Mouse (Mus musculus) MEL (cell line): ENCODE measurements around the gene Slc25a28. TPM values are rescaled to one million over a fixed set of nuclear protein-coding genes. Genes with fewer than 3 reads are reported as not detected.

Experiments
- DNase-seq: peaks from one replicate; pipeline ENCODE4 v3.0.0; 2011; ENCODE audit warnings: low read depth, low spot score
- H3K27ac ChIP-seq: 2 replicates; pipeline ENCODE4 v1.5.1; 2012; ENCODE audit warnings: low read depth, mild to moderate bottlenecking, control low read depth, low read length, moderate library complexity; ENCODE audit not compliant: control insufficient read depth
- H3K27me3 ChIP-seq, 2 experiments: fragments of 150-350 bp in 1 of 2; sonication (generic) in 1 of 2; 2 replicates each; pipeline ENCODE4 v1.6.1; 2012; ENCODE audit warnings: low read length in 2 of 2, mild to moderate bottlenecking in 2 of 2, improper control_type of control experiment in 1 of 2, moderate library complexity in 1 of 2; ENCODE audit not compliant: insufficient read depth in 2 of 2, control insufficient read depth in 1 of 2
- H3K36me3 ChIP-seq, 2 experiments: 2 replicates each; pipeline ENCODE4 v1.6.1; 2012 to 2014; ENCODE audit warnings: low read length in 2 of 2, improper control_type of control experiment in 1 of 2, inconsistent platforms in 1 of 2, mild to moderate bottlenecking in 1 of 2; ENCODE audit not compliant: insufficient read depth in 2 of 2, control insufficient read depth in 1 of 2
- H3K4me1 ChIP-seq, 2 experiments: fragments of 150-350 bp in 1 of 2; sonication (generic) in 1 of 2; 2 replicates each; pipeline ENCODE4 v1.6.1; 2012; ENCODE audit warnings: low read length in 2 of 2, improper control_type of control experiment in 1 of 2, mild to moderate bottlenecking in 1 of 2; ENCODE audit not compliant: insufficient read depth in 2 of 2, control insufficient read depth in 1 of 2
- H3K4me3 ChIP-seq, 2 experiments: fragments of 150-350 bp in 1 of 2; sonication (generic) in 1 of 2; 2 replicates each; pipeline ENCODE4 v1.5.1; 2012; ENCODE audit warnings: low read depth in 2 of 2, low read length in 2 of 2, mild to moderate bottlenecking in 2 of 2, moderate library complexity in 2 of 2, control low read depth in 1 of 2, improper control_type of control experiment in 1 of 2; ENCODE audit not compliant: control insufficient read depth in 1 of 2, insufficient read depth in 1 of 2
- H3K79me2 ChIP-seq: 2 replicates; pipeline ENCODE4 v1.6.1; 2012; ENCODE audit warnings: mild to moderate bottlenecking, low read length, moderate library complexity; ENCODE audit not compliant: control insufficient read depth, poor library complexity, insufficient read depth
- H3K9ac ChIP-seq: 2 replicates; pipeline ENCODE4 v1.6.1; 2012; ENCODE audit warnings: low read depth, mild to moderate bottlenecking, control low read depth, low read length, moderate library complexity; ENCODE audit not compliant: control insufficient read depth, poor library complexity, severe bottlenecking
- H3K9me3 ChIP-seq: fragments of 150-350 bp; sonication (generic); replicated peaks from 2 replicates; pipeline ENCODE4 v1.6.1; 2012; ENCODE audit warnings: mild to moderate bottlenecking, low read length, improper control_type of control experiment, moderate library complexity; ENCODE audit not compliant: insufficient read depth
- BHLHE40 ChIP-seq: IDR thresholded peaks from 2 replicates; pipeline ENCODE4 v1.6.1; 2012; ENCODE audit warnings: low read depth, mild to moderate bottlenecking, inconsistent platforms, low read length, improper control_type of control experiment, borderline replicate concordance
- CTCF ChIP-seq, 3 experiments: IDR thresholded peaks in 2 of 3; conservative IDR thresholded peaks in 1 of 3; 2 replicates each; pipeline ENCODE4 v1.5.1; 2011 to 2012; ENCODE audit warnings: low read length in 3 of 3, low read depth in 2 of 3, mild to moderate bottlenecking in 2 of 3, improper control_type of control experiment in 1 of 3, inconsistent platforms in 1 of 3, mixed read lengths in 1 of 3, moderate library complexity in 1 of 3; ENCODE audit not compliant: control insufficient read depth in 1 of 3, insufficient read depth in 1 of 3, poor library complexity in 1 of 3, severe bottlenecking in 1 of 3
- EP300 ChIP-seq, 2 experiments: IDR thresholded peaks; 2 replicates each; pipeline ENCODE4 v1.6.1; 2011; ENCODE audit warnings: improper control_type of control experiment in 2 of 2, low read length in 2 of 2, low read depth in 1 of 2, mild to moderate bottlenecking in 1 of 2
- GATA1 ChIP-seq: IDR thresholded peaks from 2 replicates; pipeline ENCODE4 v1.6.1; 2011; ENCODE audit warnings: low read depth, low read length, improper control_type of control experiment
- NELFE ChIP-seq: IDR thresholded peaks from 2 replicates; pipeline ENCODE4 v1.6.1; 2011; ENCODE audit warnings: low read depth, low read length, improper control_type of control experiment
- RAD21 ChIP-seq: IDR thresholded peaks from 2 replicates; pipeline ENCODE4 v1.6.1; 2011; ENCODE audit warnings: mild to moderate bottlenecking, low read depth, low read length, improper control_type of control experiment
- RCOR1 ChIP-seq: IDR thresholded peaks from 2 replicates; pipeline ENCODE4 v1.6.1; 2012; ENCODE audit warnings: low read depth, mild to moderate bottlenecking, inconsistent platforms, low read length, improper control_type of control experiment
- TAL1 ChIP-seq: IDR thresholded peaks from 2 replicates; pipeline ENCODE4 v1.6.1; 2012; ENCODE audit warnings: mild to moderate bottlenecking, inconsistent platforms, low read length, moderate library complexity, mixed read lengths
- TCF12 ChIP-seq: IDR thresholded peaks from 2 replicates; pipeline ENCODE4 v1.6.1; 2014; ENCODE audit warnings: low read depth, mild to moderate bottlenecking, inconsistent platforms, low read length, improper control_type of control experiment, moderate library complexity
- ZC3H11A ChIP-seq: IDR thresholded peaks from 2 replicates; pipeline ENCODE4 v1.6.1; 2012; ENCODE audit warnings: low read depth, mild to moderate bottlenecking, inconsistent platforms, low read length, improper control_type of control experiment
- ZKSCAN1 ChIP-seq: IDR thresholded peaks from 2 replicates; pipeline ENCODE4 v1.6.1; 2012; ENCODE audit warnings: low read depth, mild to moderate bottlenecking, inconsistent platforms, low read length, improper control_type of control experiment, moderate library complexity
- ZNF384 ChIP-seq: IDR thresholded peaks from 2 replicates; pipeline ENCODE4 v1.6.1; 2012; ENCODE audit warnings: low read depth, mild to moderate bottlenecking, inconsistent platforms, low read length, improper control_type of control experiment
- polyA plus RNA-seq, 2 experiments: library from polyadenylated mRNA; stranded (reverse) in 1 of 2; unstranded in 1 of 2; fragments of >175 nt in 1 of 2; fragments of >200 nt in 1 of 2; gene quantifications; 2 replicates each; pipeline versions ENCODE4 v1.2.1 to v1.2.4; 2012; ENCODE audit warnings: low replicate concordance in 2 of 2, low read depth in 1 of 2; ENCODE audit not compliant: insufficient read length in 2 of 2, insufficient read depth in 1 of 2, missing spikeins in 1 of 2
- total RNA-seq: library from RNA; depleted of rRNA; stranded (reverse); fragments of 300-350 nt; gene quantifications from 2 replicates; pipeline ENCODE4 v1.2.3, GENCODE M21; 2012

Gene Slc25a28
- total and polyA plus RNA-seq, 3 experiments, result 58.2 to 110 TPM; not detected in 1

- H3K36me3 ChIP-seq, result peaks cover 0 to 9% of the 10 kb centered on the region in 2 experiments; a peak in 2 of 4 replicates
- no peak overlapping the region for H3K9ac ChIP-seq
- TF ChIP-seq CTCF (IDR thresholded peaks at IDR 0.05 in 2 of 3, conservative IDR thresholded peaks at IDR 0.05 in 1 of 3; ENCODE audit: control insufficient read depth in 1 of 3, insufficient read depth in 1 of 3, low read depth in 2 of 3, low read length in 3 of 3, poor library complexity in 1 of 3, severe bottlenecking in 1 of 3) (peak in 2 of 3 experiments; percentile 11 to 26; a peak in 3 of 6 replicates), RAD21 (0 out of 2 replicates have a peak, but pooled peaks have one; percentile 1), ZNF384 (0 out of 2 replicates have a peak, but pooled peaks have one; percentile 34), NELFE (no peak)
- H3K79me2 ChIP-seq, result peaks cover 3% of the 10 kb centered on the region; the same call in 1 of the 2 replicates
- no peak overlapping the region for H3K4me3 ChIP-seq
- no peak overlapping the region for H3K27ac ChIP-seq
- no peaks in the 10 kb centered on the region for H3K27me3 ChIP-seq
- 0 out of 4 replicates have a peak, but pooled peaks cover 0 to 2% of the 10 kb centered on the region in 2 experiments for H3K4me1 ChIP-seq
- no peak for DNase-seq
- no peaks in the 10 kb centered on the region for H3K9me3 ChIP-seq
Observed at GRCm38 (mm10) chr19:43662176-43662967, 12.3 kb downstream of the Slc25a28 start.

GRCm38 (mm10) chr19:43660774-43661173, 13.9 kb downstream of the Slc25a28 start:
- H3K9ac ChIP-seq, result no peak overlapping the region
- no peaks in the 10 kb centered on the region for H3K9me3 ChIP-seq
- TF ChIP-seq RCOR1 (peak; percentile 70), TAL1 (peak; percentile 49), EP300 (IDR thresholded peaks at IDR 0.05; ENCODE audit: low read depth in 1 of 2, low read length in 2 of 2) (peak; percentile 49 to 71; a peak in 3 of 4 replicates), ZKSCAN1 (no peak), TCF12 (peak; percentile 63; the same call in 1 of the 2 replicates), BHLHE40 (no peak), GATA1 (peak; percentile 61)
- TF ChIP-seq, all 39 proteins: peak for 5
- Histone ChIP-seq H3K79me2 (no peaks in the 10 kb centered on the region), H3K27me3 (no peaks in the 10 kb centered on the region), H3K27ac (no peak overlapping the region), H3K36me3 (peaks cover 0 to 9% of the 10 kb centered on the region in 2 experiments; a peak in 2 of 4 replicates), H3K4me3 (no peak overlapping the region), H3K4me1 (0 out of 4 replicates have a peak, but pooled peaks cover 0 to 2% of the 10 kb centered on the region in 2 experiments)
- DNase-seq, result peak; percentile 56

GRCm38 (mm10) chr19:43659632-43660031, 15.0 kb downstream of the Slc25a28 start:
- no peak overlapping the region for H3K27ac ChIP-seq
- 0 out of 4 replicates have a peak, but pooled peaks cover 0 to 2% of the 10 kb centered on the region in 2 experiments for H3K4me1 ChIP-seq
- no peaks in the 10 kb centered on the region for H3K9me3 ChIP-seq
- no peaks in the 10 kb centered on the region for H3K27me3 ChIP-seq
- H3K9ac ChIP-seq, result no peak overlapping the region
- no peak for TF ChIP-seq ZC3H11A
- H3K36me3 ChIP-seq, result peaks cover 0 to 3% of the 10 kb centered on the region in 2 experiments; a peak in 2 of 4 replicates
- no peaks in the 10 kb centered on the region for H3K79me2 ChIP-seq
- no peak for DNase-seq
- H3K4me3 ChIP-seq, result no peak overlapping the region
